Mouse (Mus musculus): Measurements from ENCODE around the gene Tomm40l. TPM values are rescaled to one million over a fixed set of nuclear protein-coding genes. Genes with fewer than 3 reads are reported as not detected.

Tomm40l gene
- polyA plus RNA-seq, 1 experiment = 85.5 TPM

DNA sequence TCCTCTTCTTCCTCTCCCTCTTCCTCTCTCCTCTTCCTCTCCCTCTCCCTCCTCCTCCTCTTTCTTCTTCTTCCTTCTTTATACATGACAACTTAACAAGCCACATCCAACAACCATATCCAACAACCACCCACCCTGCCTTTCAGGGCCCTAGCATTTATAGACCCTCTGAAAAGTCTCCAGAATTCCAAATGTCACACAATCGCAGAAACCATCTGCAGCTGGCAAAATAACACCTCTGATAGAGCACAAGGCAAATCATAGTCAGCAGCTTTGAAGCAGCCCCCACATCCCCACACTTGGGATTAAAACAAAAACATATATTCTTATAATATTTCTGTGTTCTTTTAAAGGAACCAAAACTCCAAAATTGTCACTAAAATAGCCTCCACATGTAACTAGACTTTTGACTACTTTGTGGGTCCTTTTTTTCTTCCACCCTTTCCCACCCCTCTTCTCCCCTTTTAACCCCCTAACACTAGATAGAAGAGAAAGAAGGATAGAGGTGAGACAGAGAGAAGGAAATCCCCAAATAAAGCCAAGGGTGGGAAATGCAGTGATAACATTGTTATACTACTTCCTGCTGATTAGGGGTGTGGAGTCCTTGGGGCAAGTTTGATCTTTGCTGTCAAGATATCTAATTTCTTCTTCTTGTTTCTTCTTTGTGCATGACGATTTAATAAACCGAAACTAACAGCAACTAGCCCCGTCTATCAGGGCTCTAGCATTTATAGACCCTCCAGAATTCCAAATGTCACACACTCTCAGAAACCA, 43.8 kb upstream of the Tomm40l start:
- H3K27me3 ChIP-seq (ENCODE audit: control insufficient read depth, insufficient read depth, low read length) = no peaks in the 10 kb centered on the region
- no peak for DNase-seq
- peaks cover 4% of the 10 kb centered on the region; the same call in 1 of the 2 replicates for H3K4me1 ChIP-seq (ENCODE audit: control insufficient read depth, insufficient read depth, low read length)
- H3K4me3 ChIP-seq (replicated peaks; ENCODE audit: insufficient read depth, low read depth, low read length) = no peak overlapping the region
- TF ChIP-seq POLR2A (IDR thresholded peaks at IDR 0.05; ENCODE audit: borderline replicate concordance, insufficient read depth, low read length) = no peak
- no peak for TF ChIP-seq CTCF (IDR thresholded peaks at IDR 0.05; ENCODE audit: borderline replicate concordance, insufficient read depth, low read depth, low read length)
- 61% methylated on average over 4 of the region's 4 CpGs for WGBS
- no peak overlapping the region for H3K27ac ChIP-seq (ENCODE audit: insufficient read depth, low read length)

DNA sequence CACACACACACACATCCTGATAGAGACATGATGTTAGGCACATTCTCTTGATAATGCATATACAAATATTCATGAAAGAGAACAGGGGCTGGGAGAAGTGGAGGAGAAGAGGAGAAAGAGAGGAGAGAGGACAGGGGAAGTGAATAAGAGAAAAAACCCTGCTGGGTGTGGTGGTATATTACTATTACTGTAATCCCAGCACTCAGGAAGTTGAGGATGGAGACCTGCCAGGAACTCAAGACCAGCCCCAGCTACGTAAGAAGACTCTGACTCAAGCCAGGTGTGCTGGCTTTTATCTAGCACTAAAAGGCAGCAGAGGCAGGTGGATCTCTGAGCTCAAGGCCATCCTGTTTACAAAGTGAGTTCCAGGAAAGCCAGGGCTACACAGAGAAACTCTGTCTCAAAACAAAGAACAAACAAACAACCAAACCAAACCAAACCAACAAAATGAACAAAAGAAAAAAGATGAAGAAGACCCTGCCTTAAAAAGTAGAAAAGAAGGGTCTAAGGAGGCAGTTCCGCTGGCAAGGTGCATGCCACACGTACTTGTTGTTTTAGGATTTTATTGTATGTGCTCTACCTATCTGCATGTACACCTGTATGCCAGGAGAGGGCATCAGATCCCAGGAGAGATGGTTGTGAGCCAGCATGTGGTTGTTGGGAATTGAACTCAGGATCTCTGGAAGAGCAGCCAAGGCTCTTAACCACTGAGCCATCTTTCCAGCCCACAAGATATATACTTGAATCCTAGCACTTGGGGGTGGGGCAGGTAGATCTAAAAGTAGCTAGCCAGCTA, 41.5 kb upstream of the Tomm40l start:
- Histone ChIP-seq H3K27ac (ENCODE audit: insufficient read depth, low read length) (no peak overlapping the region), H3K4me1 (ENCODE audit: control insufficient read depth, insufficient read depth, low read length) (peaks cover 4% of the 10 kb centered on the region; the same call in 1 of the 2 replicates), H3K4me3 (replicated peaks; ENCODE audit: insufficient read depth, low read depth, low read length) (no peak overlapping the region), H3K27me3 (ENCODE audit: control insufficient read depth, insufficient read depth, low read length) (no peaks in the 10 kb centered on the region)
- 65% methylated on average over 3 of the region's 3 CpGs for WGBS
- no peak for TF ChIP-seq POLR2A (IDR thresholded peaks at IDR 0.05; ENCODE audit: borderline replicate concordance, insufficient read depth, low read length)
- no peak for TF ChIP-seq CTCF (IDR thresholded peaks at IDR 0.05; ENCODE audit: borderline replicate concordance, insufficient read depth, low read depth, low read length)
- DNase-seq = no peak

DNA sequence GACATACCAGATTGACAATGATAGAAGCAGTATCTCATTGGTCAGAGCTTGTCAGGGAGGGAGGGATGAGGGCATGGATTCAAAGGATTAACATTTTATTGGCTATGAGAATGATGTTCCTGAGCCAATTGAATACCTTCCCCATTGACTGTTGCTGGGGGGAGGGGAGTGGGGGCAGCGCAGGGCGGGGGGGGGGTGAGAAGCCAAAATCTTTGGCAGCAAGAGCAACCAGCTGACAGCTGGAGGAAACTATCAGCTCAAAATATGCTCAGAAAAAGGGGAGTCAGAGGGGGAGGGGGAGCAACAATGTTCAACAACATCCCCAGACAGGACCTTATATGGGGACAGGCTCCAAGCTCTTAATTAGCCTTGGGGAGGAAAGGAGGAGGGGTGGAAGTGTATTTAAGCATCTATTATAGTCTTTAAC, 40.9 kb upstream of the Tomm40l start:
- Histone ChIP-seq H3K27me3 (ENCODE audit: control insufficient read depth, insufficient read depth, low read length) (no peaks in the 10 kb centered on the region), H3K4me3 (replicated peaks; ENCODE audit: insufficient read depth, low read depth, low read length) (no peak overlapping the region), H3K27ac (ENCODE audit: insufficient read depth, low read length) (no peak overlapping the region), H3K4me1 (ENCODE audit: control insufficient read depth, insufficient read depth, low read length) (peaks cover 4% of the 10 kb centered on the region; the same call in 1 of the 2 replicates)
- 0% methylated on average over 2 of the region's 2 CpGs for WGBS
- TF ChIP-seq CTCF (IDR thresholded peaks at IDR 0.05; ENCODE audit: borderline replicate concordance, insufficient read depth, low read depth, low read length) (no peak), POLR2A (IDR thresholded peaks at IDR 0.05; ENCODE audit: borderline replicate concordance, insufficient read depth, low read length) (no peak)
- peak in 1 of 2 experiments; percentile 63 for DNase-seq

DNA sequence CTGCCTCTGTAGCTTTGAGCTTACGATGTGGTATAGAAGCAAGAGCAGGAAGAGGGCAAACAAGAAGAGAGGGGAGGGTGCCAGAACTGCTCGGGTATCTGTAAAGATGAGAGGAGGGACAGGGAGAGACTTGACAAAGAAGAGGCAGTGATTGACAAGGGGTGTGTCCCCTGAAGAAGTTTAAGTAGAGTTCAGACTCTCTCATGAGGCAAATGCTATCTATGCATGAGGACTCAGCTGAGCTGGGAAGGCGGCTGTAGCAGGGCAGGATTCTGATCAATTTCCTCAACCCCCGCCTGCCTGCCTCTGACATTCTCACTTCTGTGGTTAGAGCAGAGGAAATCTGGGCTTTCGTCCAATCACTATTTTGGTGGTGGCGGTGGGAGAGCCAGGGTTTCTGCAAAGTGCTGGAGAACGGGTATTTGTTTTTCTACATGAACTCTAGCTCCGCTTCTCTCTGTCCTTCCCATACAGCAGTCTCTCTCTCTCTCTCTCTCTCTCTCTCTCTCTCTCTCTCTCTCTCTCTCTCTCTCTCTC, 40.3 kb upstream of the Tomm40l start:
- H3K27me3 ChIP-seq (ENCODE audit: control insufficient read depth, insufficient read depth, low read length) = no peaks in the 10 kb centered on the region
- peak overlapping the region; percentile 40 for H3K4me3 ChIP-seq (replicated peaks; ENCODE audit: insufficient read depth, low read depth, low read length)
- TF ChIP-seq CTCF (IDR thresholded peaks at IDR 0.05; ENCODE audit: borderline replicate concordance, insufficient read depth, low read depth, low read length) (no peak), POLR2A (IDR thresholded peaks at IDR 0.05; ENCODE audit: borderline replicate concordance, insufficient read depth, low read length) (no peak)
- peak in 1 of 2 experiments; percentile 45 for DNase-seq
- WGBS = 2% methylated on average over 8 of the region's 8 CpGs
- peaks cover 4% of the 10 kb centered on the region; the same call in 1 of the 2 replicates for H3K4me1 ChIP-seq (ENCODE audit: control insufficient read depth, insufficient read depth, low read length)
- H3K27ac ChIP-seq (ENCODE audit: insufficient read depth, low read length) = no peak overlapping the region

DNA sequence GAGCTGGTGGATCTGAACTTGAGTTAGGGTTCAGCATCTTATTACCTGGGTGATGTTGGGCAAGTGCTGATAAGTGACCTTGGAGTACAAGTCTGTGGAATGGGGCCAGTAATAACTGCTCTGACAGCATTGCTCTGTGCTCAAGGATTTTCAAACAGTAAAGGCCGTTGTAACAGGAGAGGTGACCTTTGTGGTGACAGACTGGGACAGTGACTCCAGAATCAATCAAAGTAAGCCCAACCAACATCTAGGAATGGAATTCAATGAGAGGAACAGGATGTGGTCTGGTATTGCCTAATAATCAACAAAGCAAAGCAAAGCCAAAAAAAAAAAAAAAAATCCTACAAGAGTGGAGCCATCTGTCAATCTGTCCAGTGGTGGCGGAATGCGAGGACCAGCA, 38.0 kb upstream of the Tomm40l start:
- H3K27me3 ChIP-seq (ENCODE audit: control insufficient read depth, insufficient read depth, low read length) = no peaks in the 10 kb centered on the region
- H3K27ac ChIP-seq (ENCODE audit: insufficient read depth, low read length) = no peak overlapping the region
- no peak overlapping the region for H3K4me3 ChIP-seq (replicated peaks; ENCODE audit: insufficient read depth, low read depth, low read length)
- TF ChIP-seq CTCF (IDR thresholded peaks at IDR 0.05; ENCODE audit: borderline replicate concordance, insufficient read depth, low read depth, low read length) (no peak), POLR2A (IDR thresholded peaks at IDR 0.05; ENCODE audit: borderline replicate concordance, insufficient read depth, low read length) (no peak)
- 83% methylated on average over 3 of the region's 3 CpGs for WGBS
- DNase-seq = no peak
- peaks cover 4% of the 10 kb centered on the region; the same call in 1 of the 2 replicates for H3K4me1 ChIP-seq (ENCODE audit: control insufficient read depth, insufficient read depth, low read length)

DNA sequence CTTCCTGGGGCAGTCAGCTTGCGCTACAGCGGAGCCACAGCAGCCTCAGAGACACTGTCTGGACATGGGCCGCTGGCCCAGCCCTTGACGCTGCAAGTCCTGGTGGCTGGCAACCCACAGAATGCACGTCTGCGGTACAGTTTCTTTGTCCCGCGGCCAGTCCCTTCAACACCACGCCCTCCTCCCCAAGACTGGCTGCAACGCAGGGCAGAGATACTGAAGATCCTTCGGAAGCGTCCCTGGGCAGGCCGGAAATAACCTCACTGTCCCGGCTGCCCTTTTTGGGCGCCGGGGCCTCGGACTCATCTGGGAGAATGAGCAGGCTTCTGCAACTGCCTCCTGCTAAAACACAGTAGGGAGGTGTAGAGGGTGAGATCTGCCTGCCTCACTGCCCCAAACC, 36.6 kb upstream of the Tomm40l start:
- no peak overlapping the region for H3K4me3 ChIP-seq (replicated peaks; ENCODE audit: insufficient read depth, low read depth, low read length)
- 77% methylated on average over 17 of the region's 17 CpGs for WGBS
- DNase-seq = no peak
- peaks cover 4% of the 10 kb centered on the region; the same call in 1 of the 2 replicates for H3K4me1 ChIP-seq (ENCODE audit: control insufficient read depth, insufficient read depth, low read length)
- no peak for TF ChIP-seq CTCF (IDR thresholded peaks at IDR 0.05; ENCODE audit: borderline replicate concordance, insufficient read depth, low read depth, low read length)
- no peak for TF ChIP-seq POLR2A (IDR thresholded peaks at IDR 0.05; ENCODE audit: borderline replicate concordance, insufficient read depth, low read length)
- no peaks in the 10 kb centered on the region for H3K27me3 ChIP-seq (ENCODE audit: control insufficient read depth, insufficient read depth, low read length)
- H3K27ac ChIP-seq (ENCODE audit: insufficient read depth, low read length) = no peak overlapping the region

DNA sequence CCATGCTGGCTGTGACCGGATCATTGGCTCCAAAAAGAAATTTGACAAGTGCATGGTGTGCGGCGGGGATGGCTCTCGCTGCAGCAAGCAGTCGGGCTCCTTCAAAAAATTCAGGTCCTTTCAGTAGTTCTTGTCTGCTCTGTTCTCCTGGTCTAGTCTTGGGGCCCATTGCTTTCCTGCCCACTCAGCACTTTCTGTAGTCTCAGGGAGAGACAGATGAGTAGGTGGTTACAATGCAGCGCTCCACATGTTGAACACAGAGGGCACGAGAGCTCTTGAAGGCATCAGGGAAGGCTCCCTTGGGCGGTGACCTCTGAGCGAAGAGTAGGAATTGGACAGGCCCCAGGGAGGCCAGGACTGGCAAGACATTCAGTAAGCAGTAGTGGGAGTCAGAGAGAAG, 35.5 kb upstream of the Tomm40l start:
- H3K27ac ChIP-seq (ENCODE audit: insufficient read depth, low read length) = no peak overlapping the region
- no peaks in the 10 kb centered on the region for H3K27me3 ChIP-seq (ENCODE audit: control insufficient read depth, insufficient read depth, low read length)
- no peak overlapping the region for H3K4me3 ChIP-seq (replicated peaks; ENCODE audit: insufficient read depth, low read depth, low read length)
- peaks cover 4% of the 10 kb centered on the region; the same call in 1 of the 2 replicates for H3K4me1 ChIP-seq (ENCODE audit: control insufficient read depth, insufficient read depth, low read length)
- TF ChIP-seq POLR2A (IDR thresholded peaks at IDR 0.05; ENCODE audit: borderline replicate concordance, insufficient read depth, low read length) (no peak), CTCF (IDR thresholded peaks at IDR 0.05; ENCODE audit: borderline replicate concordance, insufficient read depth, low read depth, low read length) (no peak)
- 69% methylated on average over 9 of the region's 9 CpGs for whole genome bisulfite sequencing
- DNase-seq = no peak
